Mouse (Mus musculus): Measurements from ENCODE around the gene Nek10. TPM values are rescaled to one million over a fixed set of nuclear protein-coding genes. Genes with fewer than 3 reads are reported as not detected.

Gene Nek10
- polyA plus RNA-seq, 1 experiment = not detected

DNA sequence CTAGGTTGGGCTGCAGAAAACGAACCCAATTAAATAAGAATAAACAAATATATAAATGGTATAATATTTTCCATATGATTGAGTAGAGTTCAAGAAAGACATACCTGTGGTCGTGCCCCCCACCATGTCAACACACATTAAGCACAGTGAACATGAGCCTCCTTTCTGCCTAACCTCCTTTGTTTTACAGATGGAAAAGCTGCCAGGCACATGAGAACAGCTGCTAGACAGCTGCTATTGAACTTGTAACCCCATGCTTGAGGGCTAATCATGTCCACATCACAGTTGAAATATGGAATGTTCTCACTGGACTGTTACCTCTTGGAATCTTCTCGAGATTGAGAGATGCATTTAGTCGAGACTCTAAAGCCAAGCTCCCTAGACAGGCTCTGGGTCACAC is 245.0 kb downstream of the Nek10 start:
- TF ChIP-seq GATA1 (IDR thresholded peaks at IDR 0.05; ENCODE audit: borderline replicate concordance, low read length) = no peak
- no peak for TF ChIP-seq FLI1 (IDR thresholded peaks at IDR 0.05; ENCODE audit: low read length)
- Histone ChIP-seq H3K36me3 (replicated peaks; ENCODE audit: low read length) (no peaks in the 10 kb centered on the region), H3K27me3 (replicated peaks) (no peaks in the 10 kb centered on the region), H3K4me1 (no peaks in the 10 kb centered on the region), H3K9me3 (peaks cover 13% of the 10 kb centered on the region; the same call in 1 of the 2 replicates), H3K4me3 (replicated peaks) (no peak overlapping the region)

DNA sequence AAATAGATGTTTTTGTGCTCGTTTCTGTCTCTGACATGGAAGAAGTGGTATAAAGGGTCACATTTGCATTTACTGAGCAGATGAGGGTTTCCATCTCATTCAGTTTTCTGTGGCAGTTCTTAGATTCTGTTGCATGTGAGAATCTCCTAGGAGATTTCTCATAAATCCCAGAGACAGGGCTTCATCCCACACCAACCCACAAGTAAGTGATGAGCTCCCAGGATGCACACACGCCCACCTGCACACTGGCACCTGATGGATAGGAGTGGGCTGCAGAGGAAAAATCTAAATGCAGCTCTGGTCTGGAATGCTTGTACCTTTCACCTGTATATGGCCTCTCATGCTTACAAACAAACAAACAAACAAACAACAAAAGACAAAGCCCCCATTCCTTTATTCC is 258.3 kb downstream of the Nek10 start:
- H3K4me3 ChIP-seq (replicated peaks) = no peak overlapping the region
- H3K4me1 ChIP-seq = peaks cover 9% of the 10 kb centered on the region; the same call in 1 of the 2 replicates
- H3K36me3 ChIP-seq (replicated peaks; ENCODE audit: low read length) = no peaks in the 10 kb centered on the region
- H3K27me3 ChIP-seq (replicated peaks) = no peaks in the 10 kb centered on the region
- no peaks in the 10 kb centered on the region for H3K9me3 ChIP-seq
- TF ChIP-seq FLI1 (IDR thresholded peaks at IDR 0.05; ENCODE audit: low read length) (no peak), GATA1 (IDR thresholded peaks at IDR 0.05; ENCODE audit: borderline replicate concordance, low read length) (no peak)

Other genes starting within 250 kb of the Nek10 start
- 0.15 TPM in 1 of 2 replicates, not detected in the other for gene Slc4a7, start 101.1 kb upstream of the Nek10 start, polyA plus RNA-seq (2012; ENCODE audit: insufficient read depth, low replicate concordance)

Measured in megakaryocyte, embryonic 14.5 days (primary cell).